Mouse (Mus musculus): Measurements from ENCODE around the gene Olfr348.

Olfr348 gene

GRCm38 (mm10) chr2:36783976-36784375, at the start of gene Olfr348:
Olfr348 (plus strand) TSS chr2:36784276.
- ChIA-PET POLR2A (no interaction called here), CTCF (no interaction called here)

- CTCF ChIA-PET: interaction anchor here in 2 of 4 experiments (0.5 to 0.7 kb wide), 6 partner anchors 9 to 313 kb away, joined by 3 to 5 read pairs (median 3); no protein-coding TSS in a partner anchor
- POLR2A ChIA-PET: no interaction called here
Measured at GRCm38 (mm10) chr2:36736226-36736625, 47.9 kb upstream of the Olfr348 start.

- ChIA-PET CTCF (no interaction called here), POLR2A (no interaction called here)
Measured at GRCm38 (mm10) chr2:36790238-36790637, 6.2 kb downstream of the Olfr348 start, which contains the start of gene Olfr50. Olfr50 (plus strand) TSS chr2:36790538.

- CTCF ChIA-PET: no interaction called here
- POLR2A ChIA-PET: no interaction called here
Measured at GRCm38 (mm10) chr2:36816932-36817331, 32.9 kb downstream of the Olfr348 start, which contains the start of gene Olfr3. Olfr3 (minus strand) TSS chr2:36817032.
